Mouse (Mus musculus): Measurements from ENCODE around the gene Wfdc11. TPM values are rescaled to one million over a fixed set of nuclear protein-coding genes. Genes with fewer than 3 reads are reported as not detected.

Wfdc11 gene
- total and polyA plus RNA-seq, 3 experiments: not detected

DNA sequence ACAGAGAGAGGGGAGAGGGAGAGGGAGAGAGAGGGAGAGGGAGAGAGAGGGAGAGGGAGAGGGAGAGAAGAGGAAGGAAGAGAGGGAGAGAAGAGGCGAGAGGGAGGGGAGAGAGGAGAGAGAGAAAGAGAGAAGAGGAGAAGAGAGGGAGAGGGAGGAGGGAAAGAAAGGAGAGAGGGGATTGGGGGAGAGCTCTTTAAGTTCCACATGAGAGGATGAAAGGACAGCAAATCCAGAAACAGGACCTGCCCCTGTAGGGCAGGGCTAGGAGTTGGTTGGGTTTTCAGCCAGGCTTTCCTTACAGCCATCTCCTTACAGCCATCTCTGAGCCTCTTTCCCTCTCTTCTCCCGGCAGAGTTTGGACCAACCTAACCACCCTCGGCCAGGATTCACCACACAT, 10.9 kb upstream of the Wfdc11 start, which contains the start of gene Wfdc13:
Gene Wfdc13 (plus strand): TSS at position 301 of the 400 bp plus-strand sequence.
- dilution Hi-C loops (cut with MboI; ENCODE audit: extremely low pct_ligation_motif_present, extremely low pct_unique_long_range_greater_than_20kb, low sequenced_read_pairs): no loop called here
- H3K79me2 ChIP-seq (replicated peaks; ENCODE audit: control insufficient read depth, extremely low read depth, insufficient read depth, poor library complexity, severe bottlenecking): no peaks in the 10 kb centered on the region

DNA sequence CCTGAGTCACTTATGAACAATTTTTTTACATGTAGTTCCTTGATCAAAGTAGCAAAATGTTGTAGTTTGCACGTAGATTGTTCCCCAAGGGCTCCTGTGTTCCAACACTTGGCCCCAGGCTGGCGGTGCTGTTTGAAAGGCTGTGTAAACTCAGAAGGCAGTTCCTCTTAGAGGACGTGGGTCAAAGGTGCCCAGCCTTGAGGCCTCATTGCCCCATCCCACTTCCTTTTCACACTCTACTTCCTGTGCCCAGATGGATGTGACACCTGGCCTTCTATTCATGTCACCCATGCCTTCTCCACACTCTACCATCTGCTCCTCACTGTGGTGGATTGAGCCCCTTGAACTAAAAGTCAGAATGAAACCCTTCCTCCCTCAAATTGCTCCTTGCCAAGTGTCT, 6.0 kb upstream of the Wfdc11 start:
- H3K79me2 ChIP-seq (replicated peaks; ENCODE audit: control insufficient read depth, extremely low read depth, insufficient read depth, poor library complexity, severe bottlenecking): no peaks in the 10 kb centered on the region
- no peak overlapping the region for H3K4me2 ChIP-seq (ENCODE audit: insufficient read depth, low read depth, poor library complexity, severe bottlenecking)
- in situ Hi-C loops (cut with MboI; ENCODE audit: low pct_ligation_motif_present, low pct_unique_long_range_greater_than_20kb, low sequenced_read_pairs): no loop called here
- dilution Hi-C loops (cut with MboI; ENCODE audit: extremely low pct_ligation_motif_present, extremely low pct_unique_long_range_greater_than_20kb, low sequenced_read_pairs): no loop called here
- peak; percentile 30 for DNase-seq (ENCODE audit: extremely low read depth)
- TF ChIP-seq ETS1 (conservative IDR thresholded peaks at IDR 0.05; ENCODE audit: low read depth, low read length) (no peak), ELF1 (IDR thresholded peaks at IDR 0.05; ENCODE audit: low read depth, low read length) (no peak), BHLHE40 (IDR thresholded peaks at IDR 0.05; ENCODE audit: low read depth, low read length) (no peak), TCF12 (IDR thresholded peaks at IDR 0.05; ENCODE audit: low read depth, low read length) (no peak), CHD2 (IDR thresholded peaks at IDR 0.05; ENCODE audit: low read length) (no peak), SIN3A (IDR thresholded peaks at IDR 0.05; ENCODE audit: low read length) (no peak), KAT2A (IDR thresholded peaks at IDR 0.05; ENCODE audit: insufficient replicate concordance, low read length) (no peak), MAZ (IDR thresholded peaks at IDR 0.05; ENCODE audit: low read depth, low read length) (no peak), MAX (IDR thresholded peaks at IDR 0.05; ENCODE audit: low read length) (no peak)
- peaks cover 4% of the 10 kb centered on the region for H3K9me3 ChIP-seq (replicated peaks; ENCODE audit: low read length)
- H3K9ac ChIP-seq (ENCODE audit: insufficient read depth, low read depth): no peak overlapping the region
- H3K36me3 ChIP-seq (replicated peaks in 1 of 2; ENCODE audit: control insufficient read depth in 1 of 2, insufficient read depth in 1 of 2, low read length in 1 of 2): no peaks in the 10 kb centered on the region
- H3K27me3 ChIP-seq (replicated peaks): peaks cover 44% of the 10 kb centered on the region
- H3K27ac ChIP-seq (ENCODE audit: insufficient read depth, low read depth): no peak overlapping the region
- H3K4me3 ChIP-seq (replicated peaks in 1 of 3; ENCODE audit: low read depth in 2 of 3, low read length in 2 of 3, poor library complexity in 1 of 3): no peak overlapping the region
- H3K4me1 ChIP-seq (ENCODE audit: control insufficient read depth in 1 of 2, insufficient read depth in 2 of 2): peaks cover 5 to 13% of the 10 kb centered on the region in 2 experiments; a peak in 3 of 4 replicates

More for the DNA sequence above, 10.9 kb upstream of the Wfdc11 start, which contains the start of gene Wfdc13:
- H3K27ac ChIP-seq (ENCODE audit: insufficient read depth, low read depth): no peak within 1 kb of the TSS
- H3K9ac ChIP-seq (ENCODE audit: insufficient read depth, low read depth): no peak within 1 kb of the TSS
- in situ Hi-C loops (cut with MboI; ENCODE audit: low pct_ligation_motif_present, low pct_unique_long_range_greater_than_20kb, low sequenced_read_pairs): no loop called here
- TF ChIP-seq MAZ (IDR thresholded peaks at IDR 0.05; ENCODE audit: low read depth, low read length): no peak
- TF ChIP-seq GABPA (IDR thresholded peaks at IDR 0.05; ENCODE audit: insufficient replicate concordance, low read depth, low read length): no peak
- no peak for TF ChIP-seq TBP (conservative IDR thresholded peaks at IDR 0.05; ENCODE audit: low read depth, low read length)
- no peak for TF ChIP-seq ZC3H11A (IDR thresholded peaks at IDR 0.05; ENCODE audit: low read depth, low read length)
- TF ChIP-seq CHD1 (IDR thresholded peaks at IDR 0.05; ENCODE audit: low read depth, low read length): no peak
- TF ChIP-seq ZKSCAN1 (IDR thresholded peaks at IDR 0.05; ENCODE audit: borderline replicate concordance, low read depth, low read length): no peak
- no peak for TF ChIP-seq MEF2A (IDR thresholded peaks at IDR 0.05; ENCODE audit: borderline replicate concordance, low read depth, low read length)
- no peak for TF ChIP-seq MAFK (IDR thresholded peaks at IDR 0.05; ENCODE audit: insufficient replicate concordance, low read length)
- TF ChIP-seq KAT2A (IDR thresholded peaks at IDR 0.05; ENCODE audit: insufficient replicate concordance, low read length): no peak
- TF ChIP-seq ZNF384 (IDR thresholded peaks at IDR 0.05; ENCODE audit: low read depth, low read length): no peak
- no peak for TF ChIP-seq E2F4 (IDR thresholded peaks at IDR 0.05; ENCODE audit: insufficient replicate concordance, low read depth, low read length)
- no peak for TF ChIP-seq MYC (IDR thresholded peaks at IDR 0.05; ENCODE audit: low read depth, low read length)
- TF ChIP-seq MXI1 (IDR thresholded peaks at IDR 0.05; ENCODE audit: low read depth, low read length): no peak
- no peak within 1 kb of the TSS for H3K4me3 ChIP-seq (replicated peaks in 1 of 3; ENCODE audit: low read depth in 2 of 3, low read length in 2 of 3, poor library complexity in 1 of 3)
- peaks cover 69% of the 10 kb centered on the region for H3K27me3 ChIP-seq (replicated peaks)
- peaks cover 2 to 3% of the 10 kb centered on the region in 2 experiments; a peak in 3 of 4 replicates for H3K4me1 ChIP-seq (ENCODE audit: control insufficient read depth in 1 of 2, insufficient read depth in 2 of 2)
- H3K4me2 ChIP-seq (ENCODE audit: insufficient read depth, low read depth, poor library complexity, severe bottlenecking): no peak within 1 kb of the TSS
- no peaks in the 10 kb centered on the region for H3K36me3 ChIP-seq (replicated peaks in 1 of 2; ENCODE audit: control insufficient read depth in 1 of 2, insufficient read depth in 1 of 2, low read length in 1 of 2)
- no peak for DNase-seq (ENCODE audit: extremely low read depth)
- H3K9me3 ChIP-seq (replicated peaks; ENCODE audit: low read length): no peaks in the 10 kb centered on the region

Measured in CH12.LX (cell line).